Mouse (Mus musculus): ENCODE measurements around the gene Ube2g1.
"Not testable (repeated sequence)": the region's sequence is repeated elsewhere in the genome, so short reads cannot be mapped to it uniquely, and the experiment has no call there.

Gene Ube2g1

DNA sequence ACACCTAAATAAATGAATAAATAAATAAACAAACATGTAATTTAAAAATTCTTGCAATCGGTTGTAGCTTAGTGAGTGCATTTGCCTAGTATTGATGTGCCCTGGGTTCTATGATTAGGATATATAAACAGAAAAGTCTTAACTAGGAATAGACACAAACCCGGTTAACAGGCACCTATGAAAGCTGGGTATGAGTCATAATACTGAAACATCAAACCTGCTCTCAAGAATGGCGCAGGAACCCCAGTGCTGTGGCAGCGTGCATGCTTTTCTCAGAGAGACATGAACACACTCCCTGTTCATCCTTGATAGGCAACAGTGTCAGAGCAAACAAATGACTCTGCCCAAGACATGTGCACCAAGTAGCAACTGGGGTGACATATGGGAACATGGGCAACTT is 9.3 kb upstream of the Ube2g1 start:
- DNase-seq (ENCODE audit: low spot score in 2 of 2), result no peak

DNA sequence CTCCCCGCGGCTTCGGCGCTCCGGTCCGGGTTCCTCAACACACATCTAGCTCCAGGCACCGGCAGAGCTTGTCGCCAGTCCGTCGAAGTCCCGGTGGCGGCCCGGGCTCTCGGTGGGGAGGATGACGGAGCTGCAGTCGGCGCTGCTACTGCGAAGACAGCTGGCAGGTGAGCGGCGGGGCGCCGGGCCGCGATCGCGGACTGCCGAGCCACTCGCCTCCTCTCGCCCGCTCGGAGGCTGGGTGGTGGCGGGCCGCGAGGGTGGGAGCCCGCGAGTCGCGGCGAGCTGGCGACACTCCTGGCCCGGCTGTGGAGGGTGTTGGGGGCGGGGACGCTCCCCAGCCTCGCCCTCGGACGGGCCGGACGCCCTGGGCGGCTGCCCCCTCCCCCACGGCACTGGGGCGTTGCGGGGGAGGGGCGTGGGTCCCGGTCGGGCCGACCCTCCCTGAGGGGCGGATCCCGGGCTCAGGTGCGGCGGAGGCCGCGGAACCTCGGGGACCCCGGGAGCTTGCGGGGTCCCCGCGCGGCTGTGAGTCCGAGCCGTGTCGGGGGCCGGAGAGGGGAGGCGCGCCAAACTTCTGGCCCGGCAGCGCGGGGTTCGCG is 487 bp downstream of the Ube2g1 start:
- DNase-seq (ENCODE audit: low spot score in 2 of 2), result peak in 1 of 2 experiments; percentile 34

DNA sequence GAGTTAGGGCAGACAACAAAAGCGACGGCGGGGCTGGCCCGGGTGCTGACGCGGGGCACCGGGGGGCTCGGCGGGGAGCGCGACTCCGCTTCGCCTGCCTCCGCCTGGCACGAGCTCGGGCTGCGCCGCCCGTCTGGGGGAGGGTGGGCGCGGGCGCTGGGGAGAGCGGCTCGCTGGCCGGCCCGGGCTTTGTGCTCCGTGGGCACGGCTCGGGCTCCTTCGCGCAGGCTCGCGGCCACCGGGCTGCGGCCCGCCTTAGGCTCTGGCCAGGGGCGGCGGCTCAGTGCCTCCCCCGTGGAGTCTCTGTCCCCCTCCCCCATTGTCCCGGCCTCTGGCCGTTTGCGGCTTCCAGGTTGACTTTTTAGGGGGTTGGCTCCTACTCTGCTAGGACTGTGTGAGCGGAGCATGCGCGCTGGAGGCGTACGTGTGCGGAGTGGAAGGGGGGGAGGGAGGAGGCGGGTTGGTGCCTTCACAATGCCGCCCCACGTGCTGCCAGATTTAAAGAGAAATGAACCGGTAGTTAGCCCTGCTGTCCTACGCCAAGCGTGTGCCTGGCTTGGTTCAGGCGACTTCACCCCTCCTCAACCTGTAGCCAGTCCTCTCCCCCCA is 1.1 kb downstream of the Ube2g1 start:
- DNase-seq (ENCODE audit: low spot score in 2 of 2), result peak; percentile 88 to 90

DNA sequence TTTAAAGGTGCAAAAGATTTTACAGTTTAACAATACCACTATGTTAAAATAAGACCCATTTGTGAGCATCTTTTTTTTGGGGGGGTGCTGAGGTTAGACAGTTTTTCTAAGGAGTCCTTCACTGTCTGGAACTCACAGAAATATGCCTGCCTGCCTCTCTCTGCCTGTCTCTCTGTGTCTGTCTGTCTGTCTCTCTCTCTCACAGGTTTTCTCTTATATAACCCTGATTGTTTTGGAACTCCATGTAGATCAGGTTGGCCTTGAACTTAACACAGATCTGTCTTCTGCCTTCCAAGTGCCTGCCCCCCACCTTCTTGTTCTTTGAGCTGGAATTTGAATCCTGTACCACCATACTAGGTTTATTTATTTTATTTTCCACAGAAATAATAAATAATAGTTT is 2.2 kb downstream of the Ube2g1 start:
- DNase-seq (ENCODE audit: low spot score in 2 of 2), result no peak

DNA sequence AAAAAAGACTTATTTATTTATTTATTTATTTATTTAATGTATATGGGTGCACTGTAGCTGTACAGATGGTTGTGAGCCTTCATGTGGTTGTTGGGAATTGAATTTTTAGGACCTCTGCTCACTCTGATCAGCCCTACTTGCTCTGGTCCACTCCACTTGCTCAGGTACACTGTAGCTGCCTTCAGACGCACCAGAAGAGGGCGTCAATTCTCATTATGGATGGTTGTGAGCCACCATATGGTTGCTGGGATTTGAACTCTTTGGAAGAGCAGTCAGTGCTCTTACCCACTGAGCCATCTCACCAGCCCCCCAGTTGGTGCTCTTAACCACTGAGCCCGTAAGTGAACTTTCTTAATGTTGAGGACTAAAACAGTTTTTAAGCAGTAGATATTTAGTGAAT is 7.3 kb downstream of the Ube2g1 start:
- DNase-seq (ENCODE audit: low spot score in 2 of 2), result not testable (repeated sequence)

DNA sequence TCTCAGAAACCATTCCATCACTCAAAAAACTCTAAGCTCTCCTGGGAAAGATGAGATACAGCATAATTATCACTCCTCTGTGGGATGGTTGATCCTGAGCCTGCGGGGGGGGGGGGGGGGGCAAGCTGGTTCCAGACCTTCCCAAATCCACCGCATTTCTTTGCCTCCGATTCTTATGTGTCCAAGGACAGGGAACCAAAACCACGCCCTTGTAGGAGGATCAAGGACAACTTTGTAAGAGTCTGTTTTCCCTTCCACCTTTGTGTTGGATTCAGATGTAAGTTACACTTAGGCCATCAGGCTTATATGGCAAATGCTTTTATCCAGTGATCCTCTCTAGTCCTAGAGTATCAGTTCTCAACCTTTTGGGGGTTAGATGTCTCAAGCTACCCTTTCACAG is 8.8 kb downstream of the Ube2g1 start:
- DNase-seq (ENCODE audit: low spot score in 2 of 2), result no peak

DNA sequence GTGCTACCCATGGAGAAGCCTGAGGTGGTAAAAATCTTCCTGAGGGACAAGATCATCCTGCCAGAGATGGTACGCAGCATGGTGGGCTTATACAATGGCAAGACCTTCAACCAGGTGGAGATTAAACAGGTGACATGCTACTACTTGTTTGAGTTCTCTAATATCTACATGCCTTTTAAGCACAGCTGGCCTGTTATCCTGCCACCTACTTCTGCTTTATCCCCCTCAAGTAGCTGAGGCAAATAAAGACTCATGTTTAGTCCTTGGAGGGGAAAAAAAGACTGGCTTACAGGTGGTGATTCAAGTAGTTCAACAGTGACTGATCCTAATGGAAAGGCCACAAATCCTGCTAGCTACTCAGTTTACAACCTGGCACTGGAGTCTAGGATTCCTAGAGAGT is 11.4 kb downstream of the Ube2g1 start:
- DNase-seq (ENCODE audit: low spot score in 2 of 2), result no peak

DNA sequence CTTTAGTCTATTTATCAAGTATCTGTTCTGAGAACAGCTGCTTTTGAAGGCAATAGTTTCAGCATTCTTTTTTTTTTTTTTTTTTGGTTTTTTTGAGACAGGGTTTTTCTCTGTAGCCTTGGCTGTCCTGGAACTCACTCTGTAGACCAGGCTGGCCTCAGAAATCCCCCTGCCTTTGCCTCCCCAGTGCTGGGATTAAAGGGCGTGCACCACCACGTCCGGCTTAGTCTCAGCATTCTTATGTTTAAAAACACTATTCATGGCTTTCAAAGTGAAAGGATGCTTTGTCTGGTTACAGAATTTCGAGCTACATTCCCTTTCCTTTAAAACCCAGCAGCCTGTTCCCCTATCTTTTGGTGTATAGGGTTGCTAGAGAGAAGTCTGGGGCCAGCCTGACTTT is 35.6 kb downstream of the Ube2g1 start:
- DNase-seq (ENCODE audit: low spot score in 2 of 2), result no peak

DNA sequence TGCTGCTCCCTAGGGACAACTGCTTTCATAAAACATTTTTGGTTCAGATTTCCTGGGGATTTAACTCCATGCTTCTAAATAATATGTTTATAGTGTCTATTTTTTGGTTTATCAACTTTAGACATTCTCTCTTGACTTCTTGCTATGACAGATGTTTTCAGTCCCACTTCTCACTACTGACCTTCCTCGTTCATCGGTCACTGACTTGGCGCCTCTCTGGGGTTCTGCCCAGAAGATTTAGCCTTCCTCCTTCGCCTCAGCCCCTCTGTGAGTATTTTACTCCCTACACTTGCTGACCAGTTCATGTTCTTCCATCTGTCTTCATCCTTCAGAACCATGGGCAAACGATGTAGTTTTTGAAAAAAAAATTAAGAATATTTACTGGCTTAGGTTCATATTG is 38.3 kb downstream of the Ube2g1 start:
- DNase-seq (ENCODE audit: low spot score in 2 of 2), result no peak

DNA sequence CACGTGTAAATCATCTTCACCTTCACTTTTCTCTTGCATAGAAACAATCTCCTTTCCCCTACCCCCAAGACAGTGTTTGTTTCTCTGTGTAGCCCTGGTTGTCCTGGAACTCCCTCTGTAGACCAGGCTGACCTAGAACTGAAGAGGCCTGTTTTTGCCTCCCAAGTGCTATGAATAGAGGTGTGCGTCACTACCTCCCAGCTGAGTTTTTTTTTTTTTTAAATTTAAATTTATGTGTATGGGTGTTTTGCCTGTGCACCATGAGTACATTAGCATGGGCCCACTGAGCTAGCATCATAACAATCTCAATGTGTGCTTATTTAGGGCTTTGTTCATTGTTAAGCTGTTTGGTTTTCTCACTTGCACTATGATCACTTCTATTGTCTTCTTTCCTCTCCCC is 43.3 kb downstream of the Ube2g1 start:
- peak in 1 of 2 experiments; percentile 5 for DNase-seq (ENCODE audit: low spot score in 2 of 2)

DNA sequence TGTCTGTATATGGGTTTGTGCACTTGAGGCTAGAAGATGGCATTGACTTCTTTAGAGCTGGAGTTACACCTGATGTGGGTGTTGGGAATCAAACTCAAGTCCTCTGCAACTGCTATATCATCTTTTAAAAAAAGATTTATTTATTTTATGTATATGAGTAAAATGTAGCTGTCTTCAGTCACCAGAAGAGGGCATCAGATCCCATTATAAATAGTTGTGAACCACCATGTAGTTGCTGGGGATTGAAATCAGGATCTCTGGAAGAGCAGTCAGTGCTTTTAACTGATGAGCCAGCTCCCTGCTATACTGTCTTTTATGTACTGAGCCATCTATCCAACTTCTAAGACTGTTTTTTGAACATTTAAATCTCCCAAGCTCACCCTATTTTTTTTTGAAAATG is 52.8 kb downstream of the Ube2g1 start:
- DNase-seq (ENCODE audit: low spot score in 2 of 2), result no peak

DNA sequence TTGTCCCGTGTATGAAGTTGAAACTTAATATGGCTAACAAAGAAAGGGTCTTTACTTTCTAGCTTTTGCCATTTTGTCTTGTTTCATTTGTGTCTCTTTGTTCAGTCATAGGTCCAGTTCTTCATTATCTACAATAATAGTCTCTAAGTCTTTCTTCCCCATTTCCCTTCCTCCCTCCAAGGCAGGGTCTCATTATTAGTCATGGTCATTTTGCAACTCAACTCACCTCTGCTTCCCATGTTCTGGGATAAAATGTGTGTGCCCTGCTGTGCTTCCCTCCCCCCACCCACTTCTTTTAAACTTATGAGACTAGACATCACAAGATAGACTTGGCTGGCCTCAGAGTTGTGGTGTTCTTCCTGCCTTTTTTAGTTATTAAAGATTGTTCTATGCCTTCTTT is 53.3 kb downstream of the Ube2g1 start:
- no peak for DNase-seq (ENCODE audit: low spot score in 2 of 2)

DNA sequence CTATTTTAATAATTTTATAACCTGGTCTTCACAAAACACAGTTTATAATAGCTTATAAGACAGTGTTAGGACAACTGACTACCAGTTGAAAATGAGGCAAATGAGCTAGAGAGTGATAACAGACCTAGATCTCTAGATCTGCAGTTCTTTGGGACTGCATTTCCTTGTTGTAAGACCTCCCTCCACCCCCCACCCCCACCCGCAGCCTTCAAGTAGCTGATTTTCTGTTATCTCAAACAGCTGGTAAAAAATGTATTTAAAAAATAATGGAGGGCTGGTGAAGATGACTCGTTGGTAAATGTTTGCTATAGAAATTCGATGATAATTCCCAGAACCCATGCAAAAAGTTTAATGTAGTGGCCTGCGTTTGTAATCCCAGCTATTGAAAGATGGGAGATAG is 57.6 kb downstream of the Ube2g1 start:
- no peak for DNase-seq (ENCODE audit: low spot score in 2 of 2)

DNA sequence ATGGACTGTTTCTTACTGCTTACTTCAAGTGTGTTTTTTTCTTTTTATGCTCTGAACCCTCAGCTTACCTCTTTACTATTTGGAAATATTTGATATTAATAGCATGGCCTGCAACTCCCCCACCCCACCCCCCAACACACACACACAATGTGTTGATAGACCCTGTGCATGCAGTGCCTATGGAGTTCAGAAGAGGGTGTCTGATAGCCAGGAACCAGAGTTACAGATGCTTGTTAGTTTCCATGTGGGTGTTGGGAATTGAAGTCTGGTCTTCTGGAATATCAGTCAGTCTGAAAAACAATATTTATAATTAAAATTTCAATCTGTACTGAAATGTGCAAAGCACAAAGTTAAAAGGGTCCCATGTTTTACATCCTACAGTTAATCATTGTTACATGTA is 63.6 kb downstream of the Ube2g1 start:
- DNase-seq (ENCODE audit: low spot score in 2 of 2), result no peak

DNA sequence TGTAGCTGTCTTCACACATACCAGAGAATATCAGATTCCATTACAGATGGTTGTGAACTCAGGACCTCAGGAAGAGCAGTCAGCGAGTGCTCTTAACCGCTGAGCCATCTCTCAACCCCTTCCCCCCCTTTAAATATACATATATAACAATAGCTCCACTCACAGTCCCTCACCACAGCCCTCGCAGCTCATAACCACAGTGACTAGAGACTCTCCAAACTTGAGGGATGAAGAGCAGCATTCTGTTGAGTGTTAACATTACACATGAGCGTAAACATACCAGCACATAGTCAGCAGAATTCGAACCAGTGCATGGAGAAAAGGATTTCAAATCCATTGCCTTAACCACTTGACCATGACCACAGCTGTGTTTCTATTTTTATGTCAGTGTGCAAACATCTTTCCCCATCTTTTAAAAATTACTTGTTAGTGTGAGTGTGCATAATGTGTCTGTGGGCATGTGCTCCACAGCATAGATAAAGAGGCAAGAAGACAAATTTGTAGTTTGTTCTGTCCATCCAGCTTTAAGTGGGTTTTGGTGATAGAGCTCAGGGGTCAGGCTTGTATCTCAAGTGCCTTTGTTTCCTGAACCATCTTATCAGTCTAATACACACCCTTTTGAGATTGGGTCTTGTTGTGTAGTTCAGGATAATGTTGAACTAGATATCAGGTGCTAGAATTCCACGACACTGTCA is 64.4 kb downstream of the Ube2g1 start:
- no peak for DNase-seq (ENCODE audit: low spot score in 2 of 2)

DNA sequence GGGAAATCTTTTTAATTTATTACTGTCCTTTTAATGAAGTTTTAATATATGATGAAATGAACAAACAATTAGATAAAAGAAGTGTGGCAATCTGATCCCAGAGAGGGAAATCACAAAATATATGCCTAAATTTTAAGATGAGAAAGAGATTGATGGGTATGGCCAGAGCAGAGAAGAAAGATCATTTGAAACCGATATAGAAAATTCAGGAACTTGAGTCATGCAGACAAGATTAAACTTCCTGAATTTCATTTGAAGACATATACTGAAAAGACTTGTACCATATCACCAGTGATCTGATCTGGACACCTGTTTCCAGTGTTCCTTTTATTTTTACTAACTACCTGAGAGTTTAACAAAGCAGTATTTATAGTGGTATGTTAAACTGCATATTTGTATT is 65.4 kb downstream of the Ube2g1 start:
- DNase-seq (ENCODE audit: low spot score in 2 of 2), result no peak

DNA sequence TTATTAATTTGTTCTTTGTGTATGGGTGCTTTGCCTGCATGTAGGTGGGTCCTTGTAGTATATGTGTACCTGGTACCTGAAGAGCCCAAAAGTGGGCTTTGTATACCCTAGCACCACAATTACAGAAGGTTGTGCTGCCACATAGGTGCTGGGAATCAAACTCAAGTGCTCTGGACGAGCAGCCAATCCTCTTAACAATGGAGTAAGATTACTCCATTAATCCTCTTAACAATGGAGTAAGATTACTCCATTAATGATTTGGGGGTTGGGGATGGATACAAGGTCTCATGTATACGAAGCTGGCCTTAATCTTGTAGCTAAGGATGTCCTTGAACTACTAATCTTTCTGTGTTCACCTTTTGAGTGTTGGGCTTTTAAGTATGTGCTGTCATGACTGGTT is 68.2 kb downstream of the Ube2g1 start:
- no peak for DNase-seq (ENCODE audit: low spot score in 2 of 2)

DNA sequence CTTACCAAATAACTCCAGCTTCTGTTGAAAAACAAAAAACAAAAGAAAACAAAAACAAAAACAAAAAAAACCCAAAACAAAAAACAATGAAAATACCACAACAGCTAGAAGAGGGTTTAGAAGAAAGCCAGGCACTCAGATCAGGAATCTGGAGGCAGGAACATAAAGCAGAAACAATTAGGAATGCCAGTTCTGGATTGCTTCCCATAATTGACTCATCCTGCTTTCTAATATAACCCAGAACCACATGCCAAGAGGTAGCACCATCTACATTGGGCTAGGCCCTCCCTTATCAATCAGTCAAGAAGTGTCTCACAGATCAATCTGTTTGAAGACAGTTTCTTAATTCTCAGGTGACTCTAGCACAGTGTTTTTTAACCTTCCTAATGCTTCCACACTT is 73.6 kb downstream of the Ube2g1 start:
- no peak for DNase-seq (ENCODE audit: low spot score in 2 of 2)

DNA sequence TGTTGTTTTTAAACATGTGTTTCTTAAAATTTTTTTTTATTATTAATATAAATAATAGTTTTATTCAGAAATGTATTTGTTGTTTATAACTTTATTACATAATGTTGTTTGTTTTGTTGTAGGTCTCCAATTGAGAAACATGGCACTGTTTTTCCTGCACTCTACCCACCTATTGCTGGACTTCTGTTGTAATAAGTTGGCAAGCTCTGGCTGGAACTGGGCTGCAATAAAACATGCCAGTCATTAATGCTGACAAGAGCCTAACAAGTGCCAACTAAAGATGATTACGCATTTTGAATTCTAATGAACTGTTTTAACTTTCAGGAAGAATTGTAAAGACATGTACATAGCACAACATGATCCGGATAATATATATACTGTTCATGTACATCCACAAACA is 76.3 kb downstream of the Ube2g1 start:
- DNase-seq (ENCODE audit: low spot score in 2 of 2), result no peak

DNA sequence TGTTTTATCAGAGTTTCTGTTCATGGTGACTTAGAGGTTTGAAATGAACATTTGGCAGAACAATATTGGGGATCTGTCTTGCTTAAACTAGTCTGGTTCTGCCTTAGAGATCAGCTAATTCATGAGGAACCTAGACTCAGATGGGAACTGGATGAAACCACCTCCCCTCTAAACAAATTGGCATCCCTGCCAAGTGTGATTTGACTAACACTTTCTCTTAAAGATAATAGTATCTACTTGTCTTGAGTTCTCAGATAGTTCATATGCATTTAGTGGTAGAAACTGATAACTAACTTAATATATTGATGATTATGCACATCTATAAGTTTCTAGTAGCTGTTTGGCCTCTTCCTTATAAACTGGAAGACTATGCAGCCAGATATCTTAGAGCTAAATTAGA is 79.6 kb downstream of the Ube2g1 start:
- no peak for DNase-seq (ENCODE audit: low spot score in 2 of 2)

DNA sequence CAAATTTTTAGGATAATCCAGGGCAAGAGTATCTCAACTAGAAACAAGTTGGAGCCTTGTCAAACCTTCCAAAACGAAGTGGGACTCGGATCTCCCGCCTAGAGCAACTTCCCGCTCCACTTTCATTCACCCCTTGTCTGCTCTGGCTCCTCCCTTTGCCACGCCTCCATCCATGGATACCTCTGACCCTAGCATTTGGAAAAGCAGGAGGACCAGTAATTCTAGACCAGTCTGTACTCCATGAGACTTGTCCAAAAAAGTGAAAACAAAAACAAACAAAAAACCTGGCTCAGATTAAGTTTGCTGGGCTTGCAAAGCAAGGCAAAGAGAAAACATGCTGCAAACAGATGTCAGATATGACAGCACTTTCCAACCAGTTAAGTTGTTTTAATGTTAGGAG is 81.2 kb downstream of the Ube2g1 start:
- DNase-seq (ENCODE audit: low spot score in 2 of 2), result no peak

DNA sequence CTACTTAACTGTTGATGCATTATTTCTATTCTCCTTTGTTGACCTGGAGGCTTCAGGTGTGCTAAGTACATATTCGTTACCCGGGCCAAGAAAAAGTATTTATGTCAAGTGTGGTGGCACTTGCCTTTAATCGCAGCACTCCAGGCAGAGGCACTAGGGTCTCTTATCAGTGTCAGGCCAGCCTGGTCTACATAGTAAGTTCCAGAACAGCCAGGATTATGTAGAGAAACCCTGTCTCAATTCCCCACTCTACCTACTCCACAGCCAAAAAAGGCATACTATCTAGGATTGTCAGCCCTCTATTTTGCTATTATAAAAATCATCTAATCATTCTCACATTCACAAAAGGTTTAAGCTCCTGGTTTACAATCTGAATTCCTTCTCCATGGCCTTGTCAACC is 82.0 kb downstream of the Ube2g1 start:
- no peak for DNase-seq (ENCODE audit: low spot score in 2 of 2)
